Mouse (Mus musculus) stomach, embryonic 15.5 days (tissue): ENCODE data around the gene Cebpa. TPM values are rescaled to one million over a fixed set of nuclear protein-coding genes. Genes with fewer than 3 reads are reported as not detected.

Source experiments
- ATAC-seq: fragments of 200-750 bp; cut with Nextera tagmentation; 2 replicates; pipeline ENCODE4 v1.8.0; 2017; ENCODE audit warnings: low read depth, moderate number of reproducible peaks, moderate TSS enrichment; ENCODE audit not compliant: insufficient read depth, low FRiP score
- H3K27ac ChIP-seq: fragments of 300-500 bp; sonication (generic); 2 replicates; pipeline ENCODE4 v1.5.1; 2015; ENCODE audit warnings: mild to moderate bottlenecking, inconsistent platforms
- H3K27me3 ChIP-seq: fragments of 300-500 bp; sonication (generic); replicated peaks from 2 replicates; pipeline ENCODE4 v1.6.1; 2015; ENCODE audit warnings: inconsistent platforms
- H3K36me3 ChIP-seq: fragments of 300-500 bp; sonication (generic); 2 replicates; pipeline ENCODE4 v1.6.1; 2015; ENCODE audit warnings: inconsistent platforms
- H3K4me1 ChIP-seq: fragments of 300-500 bp; sonication (generic); 2 replicates; pipeline ENCODE4 v1.6.1; 2015; ENCODE audit warnings: inconsistent platforms
- H3K4me2 ChIP-seq: fragments of 300-500 bp; sonication (generic); 2 replicates; pipeline ENCODE4 v1.6.1; 2015; ENCODE audit warnings: mild to moderate bottlenecking, inconsistent platforms
- H3K4me3 ChIP-seq: fragments of 300-500 bp; sonication (generic); replicated peaks from 2 replicates; pipeline ENCODE4 v1.5.1; 2015; ENCODE audit warnings: inconsistent platforms
- H3K9ac ChIP-seq: fragments of 300-500 bp; sonication (generic); 2 replicates; pipeline ENCODE4 v1.6.1; 2015; ENCODE audit warnings: inconsistent platforms
- H3K9me3 ChIP-seq: fragments of 300-500 bp; sonication (generic); 2 replicates; pipeline ENCODE4 v1.6.1; 2016; ENCODE audit warnings: inconsistent platforms
- WGBS: fragments of 180-500 bp; shearing (Covaris S2); methylation state at CpG from one replicate; pipeline ENCODE4 v1.1.7; 2015; 5-methylcytosine and 5-hydroxymethylcytosine counted together
- polyA plus RNA-seq: library from polyadenylated mRNA; unstranded; fragments of >200 nt; fragmentation: Nextera tagmentation; extraction: Ambion mirVana; gene quantifications from 2 replicates; pipeline ENCODE4 v1.2.1, GENCODE M21; 2015

Cebpa gene
- polyA plus RNA-seq, 1 experiment from 2014 or later, result 6.6 TPM

GRCm38 (mm10) chr7:35122401-35123320 is 3.6 kb downstream of the Cebpa start:
- H3K9me3 ChIP-seq, result no peaks in the 10 kb centered on the region
- H3K27me3 ChIP-seq, result peaks cover 33% of the 10 kb centered on the region
- H3K4me1 ChIP-seq, result peaks cover 30% of the 10 kb centered on the region
- no peak overlapping the region for H3K4me3 ChIP-seq
- H3K27ac ChIP-seq, result peak overlapping the region; percentile 61; the same call in 1 of the 2 replicates
- WGBS, result 64% methylated on average over 10 of the region's 10 CpGs
- no peak overlapping the region for H3K9ac ChIP-seq
- no peaks in the 10 kb centered on the region for H3K36me3 ChIP-seq
- no peak for ATAC-seq
- H3K4me2 ChIP-seq, result peak overlapping the region; percentile 98; the same call in 1 of the 2 replicates

DNA sequence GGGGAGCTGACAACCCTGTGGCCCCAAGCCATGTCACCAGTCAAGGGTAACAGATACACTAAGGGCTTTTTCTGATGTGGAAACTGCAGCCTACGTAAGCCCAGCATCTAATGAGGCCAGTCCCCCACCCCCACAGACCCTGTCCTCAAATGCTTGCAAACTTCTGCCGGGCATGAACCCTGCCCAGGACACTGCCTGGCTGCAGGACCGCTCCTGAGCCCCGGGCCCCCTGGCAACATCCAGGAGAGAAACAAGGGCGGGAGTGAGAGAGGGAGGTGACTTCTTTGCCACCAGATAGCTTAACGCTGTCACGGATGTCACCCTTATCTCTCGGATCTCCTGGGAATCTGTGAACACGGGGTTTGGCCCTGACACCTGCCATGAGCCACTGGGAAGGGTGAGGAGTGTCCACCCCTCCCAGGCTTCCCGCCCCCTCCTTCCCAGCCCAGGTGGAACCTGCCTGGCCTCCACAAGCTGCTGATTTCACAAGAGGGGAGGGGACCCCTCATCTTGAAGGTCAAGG is 4.4 kb downstream of the Cebpa start:
- H3K4me2 ChIP-seq, result no peak overlapping the region
- H3K4me3 ChIP-seq, result no peak overlapping the region
- no peak for ATAC-seq
- no peaks in the 10 kb centered on the region for H3K9me3 ChIP-seq
- WGBS, result 30% methylated on average over 10 of the region's 10 CpGs
- H3K9ac ChIP-seq, result no peak overlapping the region
- peak overlapping the region; percentile 61; the same call in 1 of the 2 replicates for H3K27ac ChIP-seq
- peaks cover 27% of the 10 kb centered on the region; the same call in 1 of the 2 replicates for H3K4me1 ChIP-seq
- no peaks in the 10 kb centered on the region for H3K36me3 ChIP-seq
- peaks cover 33% of the 10 kb centered on the region for H3K27me3 ChIP-seq

DNA sequence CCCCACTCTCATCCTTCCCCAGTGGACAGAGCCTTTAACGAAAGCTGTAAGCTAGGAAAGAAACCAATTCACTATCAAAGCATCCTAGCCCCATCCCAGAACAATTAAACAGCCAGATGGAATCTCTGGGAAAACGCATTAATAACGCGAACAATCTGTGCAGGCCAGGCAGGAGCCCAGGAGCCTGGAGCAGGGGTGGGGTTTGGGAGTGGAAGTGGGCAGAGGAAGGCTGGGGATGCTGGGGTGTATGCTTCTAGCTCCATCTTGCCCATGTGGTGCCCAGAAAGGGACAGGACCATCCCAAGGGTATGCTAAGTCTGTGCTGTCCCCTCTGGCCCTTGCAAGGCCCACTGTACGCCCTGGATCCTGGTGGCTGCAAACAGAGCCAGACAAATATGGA is 5.1 kb downstream of the Cebpa start:
- Histone ChIP-seq H3K9ac (no peak overlapping the region), H3K9me3 (no peaks in the 10 kb centered on the region), H3K36me3 (no peaks in the 10 kb centered on the region), H3K4me3 (no peak overlapping the region), H3K4me2 (no peak overlapping the region), H3K27me3 (peaks cover 33% of the 10 kb centered on the region), H3K27ac (no peak overlapping the region), H3K4me1 (peaks cover 28% of the 10 kb centered on the region; the same call in 1 of the 2 replicates)
- WGBS, result 73% methylated on average over 5 of the region's 5 CpGs
- no peak for ATAC-seq

DNA sequence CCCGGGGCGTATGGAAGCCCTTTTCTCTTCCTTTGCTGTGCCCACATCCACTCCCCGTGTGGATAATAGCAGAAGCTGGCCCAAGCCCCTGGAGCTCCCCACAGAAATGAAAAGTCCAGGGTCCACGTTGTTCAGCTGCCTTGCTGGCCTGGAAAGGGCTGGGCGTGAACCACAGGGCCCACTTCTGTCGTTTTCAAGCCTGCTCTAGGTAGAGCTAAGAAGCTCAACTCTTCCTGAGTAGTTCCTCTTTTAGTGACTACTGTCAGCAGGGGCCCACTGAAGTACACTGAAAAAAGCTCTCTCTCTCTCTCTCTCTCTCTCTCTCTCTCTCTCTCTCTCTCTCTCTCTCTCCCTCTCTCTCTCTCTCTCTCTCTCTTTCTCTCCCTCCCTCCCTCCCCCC is 5.7 kb downstream of the Cebpa start:
- peaks cover 28% of the 10 kb centered on the region for H3K27me3 ChIP-seq
- H3K27ac ChIP-seq, result no peak overlapping the region
- H3K4me1 ChIP-seq, result peaks cover 31% of the 10 kb centered on the region; the same call in 1 of the 2 replicates
- H3K9me3 ChIP-seq, result no peaks in the 10 kb centered on the region
- H3K9ac ChIP-seq, result no peak overlapping the region
- no peak overlapping the region for H3K4me3 ChIP-seq
- H3K4me2 ChIP-seq, result no peak overlapping the region
- ATAC-seq, result no peak
- WGBS, result 61% methylated on average over 6 of the region's 6 CpGs
- no peaks in the 10 kb centered on the region for H3K36me3 ChIP-seq

DNA sequence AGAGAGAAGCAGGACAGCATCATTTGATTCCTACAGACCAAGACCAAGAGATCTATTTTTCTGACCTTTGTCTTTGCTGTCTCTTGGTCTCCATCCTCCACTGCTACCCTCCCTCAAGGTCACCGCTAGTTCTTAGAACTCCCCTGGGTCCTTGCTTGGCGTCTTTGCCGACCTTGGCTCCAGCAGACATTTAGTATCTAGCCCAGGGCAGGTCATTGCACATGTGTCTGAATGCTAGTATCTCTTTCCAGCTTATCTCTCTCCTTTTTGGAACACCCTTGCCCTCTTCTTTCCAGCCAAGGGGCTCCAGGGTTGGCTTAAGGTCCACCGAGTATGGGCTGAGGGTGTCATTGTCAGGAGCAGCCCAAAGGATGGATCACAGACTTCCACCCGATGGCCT is 6.9 kb downstream of the Cebpa start:
- H3K9me3 ChIP-seq, result no peaks in the 10 kb centered on the region
- H3K36me3 ChIP-seq, result no peaks in the 10 kb centered on the region
- peaks cover 21% of the 10 kb centered on the region; the same call in 1 of the 2 replicates for H3K4me1 ChIP-seq
- H3K9ac ChIP-seq, result no peak overlapping the region
- H3K4me2 ChIP-seq, result no peak overlapping the region
- no peak overlapping the region for H3K4me3 ChIP-seq
- H3K27me3 ChIP-seq, result peaks cover 16% of the 10 kb centered on the region
- H3K27ac ChIP-seq, result no peak overlapping the region
- 77% methylated on average over 5 of the region's 5 CpGs for WGBS
- no peak for ATAC-seq

GRCm38 (mm10) chr7:35127001-35127400 is 7.9 kb downstream of the Cebpa start:
- peaks cover 18% of the 10 kb centered on the region; the same call in 1 of the 2 replicates for H3K4me1 ChIP-seq
- no peak for ATAC-seq
- WGBS, result 29% methylated on average over 10 of the region's 10 CpGs
- H3K4me3 ChIP-seq, result no peak overlapping the region
- H3K27me3 ChIP-seq, result peaks cover 11% of the 10 kb centered on the region
- no peaks in the 10 kb centered on the region for H3K9me3 ChIP-seq
- no peaks in the 10 kb centered on the region for H3K36me3 ChIP-seq
- H3K4me2 ChIP-seq, result no peak overlapping the region
- H3K27ac ChIP-seq, result no peak overlapping the region
- no peak overlapping the region for H3K9ac ChIP-seq

DNA sequence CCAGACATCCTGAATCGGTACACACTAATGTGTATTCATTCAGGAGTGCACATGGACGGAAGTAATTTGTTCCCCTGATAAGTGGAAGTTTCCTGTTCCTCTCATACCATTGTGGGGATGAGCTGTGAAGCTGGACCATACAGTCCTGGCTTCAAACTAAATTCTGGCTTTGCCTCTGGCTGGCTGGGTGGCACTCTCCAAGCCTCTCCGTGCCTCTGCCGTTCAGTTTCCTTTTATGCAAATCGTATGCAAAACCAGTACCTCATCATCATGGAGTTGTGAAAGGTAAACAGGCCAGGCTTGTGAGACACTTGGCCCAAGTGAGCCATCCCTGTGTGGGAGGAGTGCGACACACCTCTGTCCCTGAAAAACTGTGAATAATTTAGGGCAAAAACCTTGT is 8.6 kb downstream of the Cebpa start:
- no peak overlapping the region for H3K4me2 ChIP-seq
- no peak overlapping the region for H3K4me3 ChIP-seq
- no peak for ATAC-seq
- WGBS, result 26% methylated on average over 6 of the region's 6 CpGs
- H3K27me3 ChIP-seq, result 0 out of 2 replicates have a peak, but pooled peaks cover 4% of the 10 kb centered on the region
- H3K27ac ChIP-seq, result no peak overlapping the region
- no peaks in the 10 kb centered on the region for H3K9me3 ChIP-seq
- H3K36me3 ChIP-seq, result no peaks in the 10 kb centered on the region
- peaks cover 15% of the 10 kb centered on the region; the same call in 1 of the 2 replicates for H3K4me1 ChIP-seq
- H3K9ac ChIP-seq, result no peak overlapping the region

DNA sequence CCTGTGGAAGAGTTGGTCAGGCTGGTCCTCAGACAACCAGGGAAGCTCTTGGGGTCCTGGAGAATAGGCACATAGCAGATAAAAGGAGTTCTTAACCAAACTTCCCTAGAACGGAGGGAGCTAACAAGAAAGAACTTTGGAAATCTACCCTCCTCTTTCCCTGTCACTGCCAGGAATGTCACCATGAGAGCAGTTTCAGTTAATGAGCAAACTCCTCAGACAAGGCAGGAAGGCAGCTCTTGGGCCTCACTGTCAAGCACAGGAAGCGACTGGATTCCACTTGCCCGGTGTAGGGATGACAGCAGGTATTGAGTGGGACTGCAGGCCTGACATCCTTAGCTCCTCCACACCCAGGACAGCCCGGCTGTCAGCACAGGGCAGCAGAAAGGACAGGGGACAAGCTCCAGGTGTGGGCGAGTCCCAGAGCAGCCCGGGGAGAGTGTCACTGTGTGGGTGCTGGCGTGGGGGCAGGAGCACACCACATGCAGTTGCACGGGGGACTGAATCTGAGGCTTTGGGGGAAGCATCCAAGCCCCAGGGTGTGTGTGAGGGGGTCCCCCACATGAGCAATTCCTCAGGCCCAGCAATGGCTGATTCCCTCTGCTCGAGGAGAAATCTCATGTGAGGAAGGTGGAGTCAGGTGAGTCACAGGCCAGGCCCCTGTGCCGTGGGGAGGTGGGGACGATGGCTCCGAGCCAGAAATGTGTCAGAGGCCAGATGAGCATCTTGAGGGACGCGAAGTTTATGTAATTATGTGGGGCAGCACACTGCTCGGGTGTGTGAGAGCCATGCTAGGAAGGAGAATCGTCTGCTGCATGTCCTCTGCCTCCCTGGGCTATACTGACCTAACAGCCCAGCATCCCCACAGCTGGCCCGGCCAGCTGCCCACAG is 9.8 kb downstream of the Cebpa start:
- WGBS, result 41% methylated on average over 17 of the region's 17 CpGs
- no peaks in the 10 kb centered on the region for H3K36me3 ChIP-seq
- ATAC-seq, result peak; percentile 45
- no peak overlapping the region for H3K9ac ChIP-seq
- no peak overlapping the region for H3K4me2 ChIP-seq
- no peak overlapping the region for H3K4me3 ChIP-seq
- 0 out of 2 replicates have a peak, but pooled peaks cover 4% of the 10 kb centered on the region for H3K27me3 ChIP-seq
- H3K9me3 ChIP-seq, result no peaks in the 10 kb centered on the region
- peaks cover 10% of the 10 kb centered on the region; the same call in 1 of the 2 replicates for H3K4me1 ChIP-seq
- no peak overlapping the region; the same call in 1 of the 2 replicates for H3K27ac ChIP-seq

DNA sequence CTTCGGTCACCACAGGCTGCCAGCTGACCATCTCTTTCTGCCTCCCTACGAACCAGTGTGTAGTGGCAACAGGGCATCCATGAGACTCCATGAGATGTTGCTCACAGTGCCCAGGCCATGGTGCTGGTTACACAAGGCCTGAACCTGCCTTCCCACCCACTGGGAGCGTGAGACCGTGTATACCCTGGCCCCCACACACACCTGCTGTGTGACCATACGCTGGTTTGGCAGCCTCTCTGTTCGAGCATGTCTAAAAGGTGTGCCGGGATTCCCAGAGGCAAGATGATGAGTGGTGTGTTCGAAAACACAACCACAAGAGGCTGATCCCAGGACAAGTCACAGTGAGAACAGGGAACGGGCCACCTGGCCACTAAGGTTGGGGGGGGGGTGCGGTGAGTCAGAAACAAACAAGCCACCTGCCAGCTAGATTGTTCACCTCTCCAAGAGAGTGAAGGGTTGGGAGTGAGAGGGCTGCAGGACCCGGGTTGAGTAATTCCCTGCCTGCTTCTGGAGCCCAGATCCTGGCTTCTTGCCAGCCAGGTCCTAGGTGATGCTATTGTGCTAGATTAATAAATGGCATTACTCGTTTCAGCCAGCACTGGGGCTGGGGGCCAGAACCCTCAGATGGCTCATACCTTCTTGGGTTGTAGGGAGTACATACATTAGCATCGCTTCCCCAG is 11.1 kb downstream of the Cebpa start:
- 74% methylated on average over 13 of the region's 13 CpGs for WGBS
- Histone ChIP-seq H3K9ac (no peak overlapping the region), H3K4me3 (no peak overlapping the region), H3K4me1 (peaks cover 11% of the 10 kb centered on the region; the same call in 1 of the 2 replicates), H3K9me3 (no peaks in the 10 kb centered on the region), H3K4me2 (no peak overlapping the region), H3K27me3 (0 out of 2 replicates have a peak, but pooled peaks cover 4% of the 10 kb centered on the region), H3K36me3 (no peaks in the 10 kb centered on the region), H3K27ac (no peak overlapping the region)
- ATAC-seq, result peak; percentile 19; the same call in 1 of the 2 replicates

GRCm38 (mm10) chr7:35130888-35131287 is 11.8 kb downstream of the Cebpa start:
- no peak for ATAC-seq

DNA sequence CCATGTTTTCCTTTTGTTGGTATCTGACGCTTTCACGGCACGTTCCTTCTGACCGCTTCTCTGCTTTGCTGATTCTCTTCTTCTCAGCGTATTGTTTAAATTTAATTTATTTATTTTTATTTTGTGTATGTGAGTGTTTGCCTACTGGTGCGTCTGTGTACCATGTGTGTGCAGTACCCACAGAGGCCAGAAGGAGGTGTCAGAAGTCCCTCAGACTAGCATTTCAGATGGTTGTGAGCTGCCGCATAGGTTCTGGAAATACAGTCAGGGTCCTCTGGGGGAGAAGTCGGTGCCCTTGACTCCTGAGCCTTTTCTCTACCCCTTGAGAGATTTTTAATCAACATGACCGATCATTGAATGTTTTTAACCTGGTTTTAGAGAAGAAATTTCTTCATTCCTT is 12.5 kb downstream of the Cebpa start:
- no peak overlapping the region for H3K9ac ChIP-seq
- 0 out of 2 replicates have a peak, but pooled peaks cover 3% of the 10 kb centered on the region for H3K27me3 ChIP-seq
- no peaks in the 10 kb centered on the region for H3K9me3 ChIP-seq
- ATAC-seq, result no peak
- H3K4me1 ChIP-seq, result peaks cover 14% of the 10 kb centered on the region; the same call in 1 of the 2 replicates
- no peak overlapping the region for H3K27ac ChIP-seq
- no peak overlapping the region for H3K4me3 ChIP-seq
- 97% methylated on average over 9 of the region's 9 CpGs for WGBS
- no peaks in the 10 kb centered on the region for H3K36me3 ChIP-seq
- H3K4me2 ChIP-seq, result no peak overlapping the region

More at GRCm38 (mm10) chr7:35130888-35131287, 11.8 kb downstream of the Cebpa start:
- Histone ChIP-seq H3K4me3 (no peak overlapping the region), H3K36me3 (no peaks in the 10 kb centered on the region), H3K27ac (no peak overlapping the region), H3K4me1 (peaks cover 14% of the 10 kb centered on the region; the same call in 1 of the 2 replicates), H3K9me3 (no peaks in the 10 kb centered on the region), H3K9ac (no peak overlapping the region), H3K4me2 (no peak overlapping the region), H3K27me3 (0 out of 2 replicates have a peak, but pooled peaks cover 4% of the 10 kb centered on the region)
- WGBS, result 76% methylated on average over 5 of the region's 5 CpGs
